Mouse (Mus musculus): ENCODE measurements at regions not wholly inside any gene's neighbourhood (a gene's known extent, or its start where the extent isn't known, plus 50 kb on each side); places are given as distances from the start of the nearest gene placed in this dataset.

DNA sequence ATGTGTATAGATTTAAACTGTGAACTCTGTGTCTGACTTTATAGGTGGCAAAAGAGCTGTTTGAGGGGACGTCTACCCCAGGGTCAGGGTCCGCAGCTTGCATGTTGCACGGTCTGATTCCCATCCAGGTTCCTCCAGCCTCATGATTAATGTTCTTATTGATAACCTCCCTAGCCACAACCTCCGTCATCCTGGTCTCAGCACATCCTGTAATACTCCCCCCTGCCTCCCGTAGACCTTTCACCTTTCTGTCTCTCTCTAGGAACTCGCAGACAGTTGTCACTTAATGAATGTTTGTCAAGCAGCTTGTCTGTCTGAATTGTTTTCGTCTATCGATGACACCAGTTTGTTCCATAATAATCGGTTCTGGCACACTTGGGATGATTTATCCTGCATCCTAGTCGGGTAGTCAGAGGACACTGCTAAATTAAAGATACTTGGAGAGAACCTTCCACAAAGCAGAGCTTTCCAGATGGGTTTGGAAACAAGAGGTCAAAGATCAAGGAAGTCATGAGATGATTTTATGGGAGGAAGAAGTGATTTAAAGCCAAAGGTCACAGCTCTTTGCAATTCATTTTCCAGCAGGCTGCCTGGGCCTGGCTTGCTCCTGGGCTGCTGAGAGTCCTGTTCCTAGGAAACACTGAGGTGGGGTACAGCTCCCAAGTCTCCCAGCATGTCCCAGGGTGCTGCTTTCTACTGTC is 435.9 kb downstream of the Prdm2 start:
- DNase-seq (ENCODE audit: low read depth, low spot score) = no peak

DNA sequence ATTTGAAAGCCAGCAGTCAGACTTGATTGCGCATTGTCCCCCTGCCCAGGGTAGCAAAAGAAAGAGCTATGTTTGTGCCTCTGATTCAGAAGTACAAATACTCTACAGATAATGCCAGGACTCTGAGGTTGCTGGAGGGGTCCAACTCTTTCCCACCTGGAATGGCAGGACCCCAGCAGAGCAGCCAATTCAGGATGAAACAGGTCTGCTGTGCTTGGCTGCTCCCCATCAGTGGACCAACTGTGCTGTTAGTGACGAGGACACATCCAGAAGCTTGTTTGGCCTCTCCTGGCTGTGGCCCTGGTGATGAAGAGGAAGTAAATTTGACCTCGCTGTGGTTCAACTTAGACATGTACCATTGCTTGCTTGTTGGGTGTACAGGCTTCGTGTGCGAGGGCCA is 437.8 kb downstream of the Prdm2 start:
- no peak for DNase-seq (ENCODE audit: low read depth, low spot score)

DNA sequence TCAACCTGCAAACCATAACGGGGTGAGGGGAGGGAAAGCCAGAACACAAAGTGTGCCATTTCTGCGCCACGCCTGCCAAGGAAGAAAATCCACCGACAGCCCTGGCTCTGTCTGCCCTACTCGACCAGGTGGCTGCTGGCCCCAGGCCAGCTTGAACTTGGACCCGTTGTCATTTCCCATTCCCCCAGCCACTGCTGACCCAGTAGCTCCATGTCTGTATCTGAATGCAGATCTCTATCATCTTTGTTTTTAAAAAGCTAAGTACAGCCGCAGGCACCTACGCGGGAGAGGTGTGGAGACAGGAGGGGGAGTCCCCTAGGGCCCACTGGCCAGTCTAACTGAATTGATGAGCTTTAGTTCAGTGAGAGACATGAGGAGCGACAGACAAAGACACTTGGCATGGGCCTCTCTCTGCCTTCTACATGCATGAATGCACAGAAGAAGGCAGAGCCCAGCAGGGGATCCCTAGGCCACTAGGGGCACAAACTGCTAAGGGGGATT is 439.1 kb downstream of the Prdm2 start:
- DNase-seq (ENCODE audit: low read depth, low spot score) = peak; percentile 92

DNA sequence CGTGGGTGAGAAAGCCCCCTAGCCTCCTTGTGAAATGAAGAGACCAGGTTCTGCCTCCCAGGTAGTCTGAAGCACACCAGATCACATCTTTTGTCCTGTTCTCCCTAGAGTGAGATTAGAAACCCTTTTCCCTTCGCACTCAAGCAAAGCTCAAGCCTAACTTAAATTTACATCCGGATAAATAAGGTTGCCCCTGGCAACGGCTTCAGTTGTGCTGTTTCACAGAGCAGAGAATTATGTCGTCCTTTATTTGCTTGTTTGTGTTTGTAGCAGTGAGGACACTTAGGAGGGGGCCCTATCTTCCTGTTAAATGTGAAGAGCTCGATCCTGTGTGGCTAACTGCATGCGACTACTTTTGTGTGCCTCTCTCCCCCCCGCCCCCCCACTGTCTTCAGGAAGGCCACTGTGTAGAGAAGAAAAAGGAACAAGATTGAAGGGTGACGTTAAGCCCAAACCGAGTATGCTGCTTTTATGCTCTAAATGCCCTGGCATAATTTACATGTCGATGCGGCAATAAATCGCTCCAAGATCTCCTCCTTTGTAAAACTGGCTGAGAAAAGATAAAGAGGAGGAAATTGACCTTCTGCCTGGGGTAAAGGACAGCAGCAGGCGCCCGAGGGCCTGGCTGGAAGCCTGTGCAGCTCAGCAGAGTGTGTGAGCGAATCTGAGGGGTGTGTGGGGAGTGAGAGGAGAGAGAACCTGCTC is 439.9 kb downstream of the Prdm2 start:
- DNase-seq (ENCODE audit: low read depth, low spot score) = peak; percentile 80

DNA sequence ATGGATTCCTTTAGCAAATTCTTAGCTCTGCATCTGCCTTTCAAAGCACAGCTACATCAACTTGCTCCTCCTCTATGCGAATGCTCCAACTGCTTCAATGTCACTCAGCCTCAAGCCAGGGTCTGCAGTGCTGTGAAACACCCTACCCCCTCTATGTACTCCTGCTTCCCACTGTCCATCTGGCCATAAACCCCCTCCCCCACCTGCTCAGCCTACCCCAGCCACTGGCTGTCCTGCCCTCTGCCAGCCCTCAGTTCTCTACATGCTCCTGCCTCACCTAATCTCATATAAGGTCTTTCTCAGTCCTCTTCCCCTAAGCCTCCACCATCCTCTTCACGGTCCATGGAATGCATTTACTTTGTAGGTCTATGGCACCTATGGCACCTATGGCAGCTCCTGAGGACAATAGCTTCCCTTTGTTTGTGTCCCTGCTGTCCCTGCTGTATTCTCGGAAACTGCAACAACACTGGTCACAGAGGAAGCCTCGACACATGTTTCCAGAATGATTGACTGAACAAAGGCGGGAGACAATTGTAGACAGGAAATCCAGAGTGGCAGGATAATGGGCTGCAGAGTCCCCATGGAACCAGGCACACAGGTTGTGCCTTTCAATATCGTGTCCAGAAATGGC is 441.2 kb downstream of the Prdm2 start:
- DNase-seq (ENCODE audit: low read depth, low spot score) = no peak

DNA sequence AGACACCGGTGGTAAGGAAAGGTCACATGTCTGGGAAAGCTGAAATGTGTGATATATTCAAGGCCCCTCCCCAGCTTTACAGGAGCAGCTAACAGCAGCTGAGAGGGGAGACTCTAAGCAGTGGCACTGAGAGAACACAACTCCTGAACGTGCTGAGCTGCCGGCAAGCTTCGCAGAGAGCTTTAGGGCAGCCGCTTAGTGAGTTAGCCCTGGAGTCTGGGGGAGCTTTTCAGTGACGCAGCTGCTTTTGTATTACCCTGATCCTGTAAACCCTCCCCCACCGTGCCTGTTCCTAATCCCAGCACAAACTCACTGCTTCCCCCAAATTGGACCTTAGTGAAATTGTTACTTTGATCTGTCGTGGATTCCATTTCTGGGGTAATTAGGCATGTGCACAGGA is 442.6 kb downstream of the Prdm2 start:
- DNase-seq (ENCODE audit: low read depth, low spot score) = no peak

DNA sequence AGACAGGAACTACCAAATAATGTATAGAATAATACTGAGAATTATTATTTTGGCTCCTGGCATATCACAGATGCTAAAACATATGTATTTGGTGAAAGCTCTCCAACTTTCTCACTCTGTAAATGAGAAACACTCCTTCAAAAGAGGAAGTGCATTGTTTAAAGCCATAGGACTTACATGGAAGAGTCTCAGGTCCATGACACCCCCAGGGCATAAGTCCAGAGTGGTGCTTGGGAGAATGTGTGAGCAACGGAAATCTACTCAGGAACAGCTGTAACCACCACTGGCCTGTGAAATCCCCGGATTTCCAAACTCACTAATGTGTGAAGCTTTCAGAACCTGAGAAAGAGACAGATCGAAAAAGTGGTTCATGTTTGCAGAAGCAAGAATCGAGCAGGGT is 445.1 kb downstream of the Prdm2 start:
- no peak for DNase-seq (ENCODE audit: low read depth, low spot score)

DNA sequence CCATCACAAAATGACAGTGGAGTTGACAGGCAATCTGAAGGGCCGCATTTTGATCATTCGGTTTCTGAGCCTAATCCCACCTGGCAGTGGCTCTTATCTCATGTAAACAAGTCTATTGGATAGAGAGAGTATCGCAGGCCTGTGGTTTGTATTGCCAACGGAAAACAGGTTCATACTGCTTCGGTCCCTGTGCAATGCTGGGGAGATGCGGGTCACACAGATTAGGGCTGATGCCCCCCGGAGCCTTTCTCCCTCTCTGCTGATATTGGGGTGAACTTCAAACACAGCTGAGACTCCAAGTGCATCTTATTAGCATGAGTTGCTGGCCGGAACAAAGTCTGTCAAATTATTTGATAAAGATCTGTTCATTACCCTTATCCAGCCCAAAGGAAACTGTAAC is 451.2 kb downstream of the Prdm2 start:
- no peak for DNase-seq (ENCODE audit: low read depth, low spot score)

DNA sequence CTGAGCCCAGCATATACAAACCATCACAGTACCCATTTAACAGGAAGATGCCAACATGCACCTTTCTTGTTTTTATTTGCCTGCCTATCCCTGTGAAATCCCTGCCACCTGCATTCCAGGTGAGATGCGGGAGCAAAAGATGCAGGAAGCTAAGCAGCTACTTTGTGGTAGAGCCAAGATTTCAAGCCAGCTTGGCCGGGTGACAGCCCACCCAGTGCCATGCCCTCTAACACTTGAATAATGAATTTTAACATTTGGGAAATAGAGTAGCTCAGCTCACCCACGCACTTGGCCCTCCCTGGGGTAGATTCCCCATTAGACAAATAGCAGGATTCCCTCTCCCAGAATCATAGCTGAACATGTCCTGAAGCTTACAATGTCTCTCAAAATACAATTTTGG is 454.7 kb downstream of the Prdm2 start:
- DNase-seq (ENCODE audit: low read depth, low spot score) = peak; percentile 63

DNA sequence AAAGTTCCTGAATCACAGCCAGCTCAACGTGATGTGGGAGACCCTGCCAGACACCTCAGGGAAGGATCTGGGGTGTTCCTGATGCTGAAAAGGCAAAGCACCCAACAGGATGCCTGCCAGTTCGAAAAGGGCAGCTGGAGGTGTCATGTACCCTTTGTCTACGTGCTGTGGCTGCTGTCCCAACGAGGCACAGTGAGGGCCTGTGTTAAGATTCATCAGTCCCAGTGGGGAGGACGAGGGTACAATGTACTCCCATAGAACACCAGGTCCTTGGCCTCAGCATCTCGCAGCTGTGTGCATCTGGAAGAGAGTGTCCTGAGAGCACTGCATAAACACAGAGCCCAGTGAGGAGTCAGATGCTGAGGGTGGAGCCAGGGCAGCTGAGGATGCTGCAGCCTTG is 456.5 kb downstream of the Prdm2 start:
- peak; percentile 96 for DNase-seq (ENCODE audit: low read depth, low spot score)

DNA sequence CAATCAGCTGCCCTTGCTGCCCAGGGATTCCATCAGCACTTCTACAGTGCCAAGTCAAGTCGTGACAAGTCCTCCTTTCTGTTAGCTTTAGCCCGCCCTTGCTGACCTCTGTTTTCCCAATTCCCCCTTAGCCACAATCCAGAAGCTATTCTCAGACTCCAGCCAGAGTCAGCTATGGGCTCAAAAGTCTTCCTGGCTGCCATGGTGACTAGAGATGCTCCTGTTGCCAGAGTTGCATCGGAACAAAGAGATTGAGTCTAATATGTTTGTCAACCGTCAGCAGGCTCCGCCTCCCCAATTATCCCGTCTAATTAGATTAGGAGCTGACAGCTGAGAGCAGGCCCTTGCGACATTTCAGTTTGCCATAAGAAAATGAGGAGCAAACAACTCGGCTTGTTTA is 462.9 kb downstream of the Prdm2 start:
- no peak for DNase-seq (ENCODE audit: low read depth, low spot score)

DNA sequence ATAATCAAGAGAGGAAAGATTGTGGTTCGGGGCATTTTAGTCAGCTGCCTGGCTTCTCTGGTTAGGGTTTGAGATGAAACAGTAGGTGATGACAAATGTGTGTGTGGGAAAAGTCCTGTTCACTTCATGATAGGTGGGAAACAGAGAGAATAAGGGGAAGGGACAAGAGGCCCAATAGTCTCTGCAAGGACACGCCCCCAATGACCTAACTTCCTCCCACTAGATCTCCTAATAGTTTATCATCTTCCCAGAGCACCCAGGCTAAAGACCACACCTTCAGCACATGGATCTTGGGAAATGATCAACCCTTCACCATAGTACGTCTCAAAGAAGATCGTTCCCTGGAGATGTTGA is 484.3 kb upstream of the Kazn start:
- no peak for DNase-seq (ENCODE audit: low read depth, low spot score)

DNA sequence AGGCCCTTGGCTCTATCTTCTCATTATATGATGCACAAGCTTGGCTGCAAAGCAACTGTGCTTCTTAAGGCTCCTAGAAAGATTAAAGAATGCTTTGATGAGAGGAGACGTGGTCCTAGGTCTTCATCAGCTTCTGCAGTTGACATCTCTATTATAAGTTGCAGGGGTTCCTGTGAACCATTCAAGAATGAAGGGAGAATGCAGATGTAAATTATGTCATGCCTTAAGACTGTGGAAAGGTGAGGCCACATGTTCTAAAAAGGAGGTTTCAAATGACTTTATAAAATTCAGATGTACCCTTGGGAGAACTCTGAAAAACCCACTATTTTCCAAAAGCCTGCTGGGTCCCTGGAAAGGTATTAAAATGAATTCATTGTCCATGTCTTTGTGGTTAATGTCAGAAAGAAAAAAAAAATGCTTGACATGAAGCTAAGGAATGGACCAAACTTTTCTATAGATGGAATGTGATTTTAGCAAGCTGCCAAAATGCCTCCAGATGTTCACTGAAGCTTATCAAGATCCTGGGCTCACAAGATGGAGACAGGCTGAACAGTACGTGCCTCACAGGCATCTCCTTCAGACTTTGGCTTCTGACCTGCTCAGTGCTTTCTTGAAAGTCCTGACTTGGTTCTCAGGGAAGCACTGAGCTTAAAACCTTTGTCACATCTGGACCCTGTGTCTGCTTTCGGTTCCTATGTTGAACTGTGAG is 483.8 kb upstream of the Kazn start:
- DNase-seq (ENCODE audit: low read depth, low spot score) = no peak

DNA sequence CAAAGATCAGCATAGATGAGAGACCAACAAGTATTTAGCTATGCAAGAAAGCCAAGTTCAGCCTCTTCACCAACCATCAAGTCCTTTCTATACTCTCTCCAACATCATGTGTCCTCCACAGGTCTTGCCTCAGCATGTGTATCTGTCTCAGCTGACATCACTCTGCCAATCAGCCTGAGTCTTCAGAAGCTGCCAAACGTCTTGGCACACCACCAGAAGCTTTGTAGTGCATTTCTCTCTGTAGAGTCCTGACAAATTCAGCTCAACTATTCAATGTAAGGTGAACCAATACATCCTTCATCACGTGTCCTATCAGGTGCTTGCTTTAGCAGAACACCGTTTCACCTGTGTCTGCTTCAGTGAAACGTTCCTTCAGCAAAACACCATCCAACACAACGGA is 462.4 kb upstream of the Kazn start:
- no peak for DNase-seq (ENCODE audit: low read depth, low spot score)

DNA sequence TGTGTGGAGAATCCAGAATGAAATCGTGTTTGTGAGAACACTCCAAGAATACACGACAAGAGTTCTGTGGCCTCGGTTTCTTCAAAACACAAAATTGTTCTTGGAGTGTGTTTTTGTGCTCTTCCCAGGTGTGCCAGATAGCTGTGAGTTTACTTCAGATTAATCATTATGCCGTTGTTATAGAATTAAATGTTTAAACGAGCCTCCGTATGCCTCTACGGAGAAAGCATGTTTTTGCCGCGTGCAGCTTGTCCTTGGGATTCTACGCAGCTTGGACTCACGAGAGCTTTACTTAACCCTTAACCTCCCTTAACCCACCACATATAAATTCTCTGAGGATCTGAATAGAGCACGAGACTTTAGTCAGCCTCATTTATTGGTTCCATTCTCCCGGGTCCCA is 455.7 kb upstream of the Kazn start:
- DNase-seq (ENCODE audit: low read depth, low spot score) = no peak

DNA sequence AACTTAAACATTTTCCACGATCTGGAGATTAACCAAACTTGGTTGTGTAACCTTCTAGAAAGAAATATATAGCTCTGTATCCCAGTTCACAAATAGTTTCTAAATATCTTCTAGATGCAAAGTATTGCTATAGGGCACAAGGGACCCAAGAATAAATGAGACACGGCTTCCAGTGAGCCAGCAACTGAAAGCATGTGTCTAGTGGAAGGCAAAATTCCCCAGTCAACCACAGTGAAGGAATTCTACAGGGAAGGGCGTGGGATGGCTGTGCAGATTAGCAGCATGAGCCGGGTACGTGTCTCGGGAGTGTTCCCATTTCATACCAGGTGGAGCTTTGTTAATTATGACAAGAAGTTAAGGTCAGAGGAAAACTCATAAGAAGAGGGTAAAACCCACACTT is 449.0 kb upstream of the Kazn start:
- peak; percentile 61 for DNase-seq (ENCODE audit: low read depth, low spot score)

DNA sequence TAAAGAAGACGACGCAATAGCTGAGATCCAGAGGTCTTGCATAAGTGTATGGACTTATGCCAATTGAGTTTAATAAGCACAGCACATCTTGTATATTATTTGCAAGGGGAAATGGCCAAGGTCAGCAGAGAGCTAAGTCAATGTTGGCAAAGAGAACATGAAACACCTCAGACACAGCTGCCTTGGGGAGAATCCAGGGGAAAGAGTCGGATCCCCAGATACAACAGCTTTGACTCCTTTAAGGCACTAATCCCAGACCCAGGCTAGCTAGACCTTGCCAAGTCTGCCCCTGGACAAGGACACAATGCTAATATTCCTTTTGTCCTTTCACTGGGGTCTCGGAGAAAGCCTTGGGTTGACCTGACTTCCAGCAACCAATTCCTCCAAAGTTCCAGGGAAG is 438.2 kb upstream of the Kazn start:
- DNase-seq (ENCODE audit: low read depth, low spot score) = no peak

DNA sequence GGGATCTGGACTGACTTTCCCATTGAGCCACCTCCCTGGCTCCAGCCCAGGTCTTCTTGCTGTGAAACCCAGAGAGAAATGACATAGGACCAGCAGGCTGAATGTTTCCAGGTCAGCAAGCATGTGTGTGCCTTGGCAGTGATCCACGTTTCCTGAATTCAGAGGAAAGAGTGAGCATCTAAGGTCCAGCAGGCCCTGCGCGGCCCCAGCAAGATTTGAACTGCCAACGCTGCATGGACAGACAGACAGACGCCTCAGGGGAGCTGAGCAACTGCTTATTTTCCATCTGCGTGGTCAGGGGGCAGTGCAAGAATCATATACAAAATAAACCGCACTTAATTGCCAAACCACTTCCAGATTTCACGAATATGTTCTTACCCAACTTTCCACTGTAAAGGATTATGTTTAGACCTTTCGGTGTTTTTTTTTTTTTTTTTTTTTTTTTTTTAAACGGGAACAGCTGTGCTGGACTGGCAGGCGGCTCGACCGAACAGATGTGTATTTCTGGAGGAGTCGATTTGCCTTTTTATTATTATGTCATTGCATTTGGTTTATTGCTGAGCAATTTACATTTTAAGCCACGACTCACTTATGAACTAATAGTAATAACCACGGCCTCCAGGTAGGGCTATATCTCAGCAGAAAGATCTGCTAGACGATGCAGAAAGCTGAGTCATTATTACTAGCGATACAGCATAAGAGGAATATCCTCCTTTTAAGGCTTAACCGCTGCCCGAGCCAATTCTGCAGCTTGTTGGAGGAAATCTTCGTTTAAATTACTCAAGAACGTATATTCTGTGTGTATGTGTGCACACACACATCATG is 435.7 kb upstream of the Kazn start:
- peak; percentile 90 for DNase-seq (ENCODE audit: low read depth, low spot score)

DNA sequence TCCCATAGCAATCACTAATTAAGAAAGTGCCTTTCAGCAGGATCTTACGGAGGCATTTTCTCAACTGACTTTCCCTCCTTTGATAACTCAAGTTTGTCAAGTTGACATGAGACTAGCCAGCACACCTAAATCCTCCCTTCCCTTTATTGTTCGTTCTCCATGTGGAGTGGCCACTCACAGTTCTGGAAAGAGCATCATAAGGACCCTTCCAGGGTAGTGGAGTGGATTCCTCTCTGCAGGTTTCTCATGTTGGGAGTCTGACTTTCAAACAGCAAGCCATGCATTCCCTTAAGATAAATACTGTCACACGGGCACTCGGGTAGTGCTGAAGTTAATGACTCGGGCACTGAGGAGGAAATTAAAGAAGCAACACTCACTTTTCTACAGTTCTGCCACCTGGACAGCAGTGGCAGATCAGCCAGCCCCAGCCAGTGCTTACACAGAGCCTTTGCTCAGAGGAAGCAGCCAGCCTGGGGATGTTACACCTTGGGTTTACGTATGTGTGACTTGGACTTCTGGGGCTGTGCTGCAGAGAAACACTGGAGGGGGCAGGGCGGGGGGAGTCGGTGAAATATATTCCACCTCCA is 432.8 kb upstream of the Kazn start:
- DNase-seq (ENCODE audit: low read depth, low spot score) = no peak

DNA sequence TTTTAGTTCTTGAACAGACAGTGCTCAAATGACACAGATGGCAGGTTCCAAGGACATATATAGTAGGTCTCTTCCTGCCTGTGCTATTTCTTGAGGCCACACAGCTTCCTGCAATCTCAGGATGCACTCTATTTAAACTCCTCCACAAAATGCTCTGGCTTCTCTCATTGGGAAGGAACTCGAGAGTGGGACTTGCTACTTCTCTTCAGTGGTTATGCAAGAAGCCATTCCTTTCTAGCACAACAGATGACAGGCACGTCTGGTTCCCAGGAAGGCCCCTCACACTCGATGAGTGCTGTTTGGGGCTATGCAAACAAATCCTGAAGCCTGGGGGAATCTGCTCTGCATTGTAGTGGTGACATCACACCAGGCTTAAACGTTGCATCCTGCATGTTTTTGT is 425.6 kb upstream of the Kazn start:
- peak; percentile 64 for DNase-seq (ENCODE audit: low read depth, low spot score)

DNA sequence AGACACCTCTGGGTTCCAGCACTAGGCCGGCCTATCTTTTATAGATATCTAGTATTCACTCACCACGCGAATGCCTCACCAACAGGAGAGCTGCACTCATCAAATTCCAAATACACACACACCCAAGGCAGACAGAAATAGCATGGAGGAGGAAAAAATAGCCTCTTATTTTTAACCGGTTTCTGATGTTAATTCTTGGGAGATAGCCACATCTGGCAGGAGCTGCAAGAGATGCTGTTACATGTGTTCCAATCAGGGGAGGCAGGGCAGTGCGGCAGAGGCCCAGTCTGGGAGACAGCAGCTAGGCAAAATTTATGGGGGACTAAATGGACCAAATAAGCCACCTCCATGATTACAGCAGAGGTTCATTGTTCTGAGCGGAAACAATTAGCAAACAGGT is 419.0 kb upstream of the Kazn start:
- peak; percentile 43 for DNase-seq (ENCODE audit: low read depth, low spot score)
